Mouse (Mus musculus) erythroblast, embryonic 14.5 days (primary cell): ENCODE measurements around the gene Upf1.

ENCODE experiments used
- GATA1 ChIP-seq: IDR thresholded peaks from 2 replicates; pipeline ENCODE4 v1.6.1; 2012; ENCODE audit warnings: low read length, inconsistent platforms, mixed read lengths
- TAL1 ChIP-seq: IDR thresholded peaks from 3 replicates; pipeline ENCODE4 v1.6.1; 2012; ENCODE audit warnings: low read length, inconsistent platforms, mixed read lengths

GRCm38 (mm10) chr8:70354004-70354403 is 926 bp upstream of the Upf1 start:
- TF ChIP-seq GATA1 (no peak), TAL1 (no peak)
